Mouse (Mus musculus): ENCODE measurements at regions not wholly inside any gene's neighbourhood (a gene's known extent, or its start where the extent isn't known, plus 50 kb on each side); places are given as distances from the start of the nearest gene placed in this dataset.
"Not testable (repeated sequence)": the region's sequence is repeated elsewhere in the genome, so short reads cannot be mapped to it uniquely, and the experiment has no call there.

GRCm38 (mm10) chr10:91498543-91498942 lies 317.4 kb upstream of the Tmpo start:
- in situ Hi-C loops (cut with MboI; ENCODE audit: low sequenced_read_pairs): no loop called here

DNA sequence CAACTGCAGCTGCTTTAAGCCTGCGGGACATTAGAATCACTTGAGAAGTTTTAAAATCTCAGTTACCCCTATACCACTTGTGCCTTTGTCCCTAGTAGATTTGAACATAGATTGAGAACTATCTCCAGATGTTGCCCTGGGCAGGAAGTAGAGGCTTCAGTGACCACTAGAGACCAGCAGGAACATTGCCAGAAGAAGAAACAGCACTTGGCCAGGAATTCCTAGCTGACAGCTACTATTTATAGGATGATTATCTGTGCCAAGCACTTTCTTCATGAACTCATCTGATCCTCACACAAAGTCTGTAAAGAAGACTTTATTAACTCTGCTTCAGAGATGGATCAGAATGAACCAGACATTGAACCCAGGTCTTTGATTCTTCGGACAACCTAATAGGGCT lies 283.6 kb upstream of the Tmpo start:
- in situ Hi-C loops (cut with MboI; ENCODE audit: low sequenced_read_pairs): no loop called here

- in situ Hi-C loops (cut with MboI; ENCODE audit: low sequenced_read_pairs): no loop called here
Observed at GRCm38 (mm10) chr10:91447974-91448703, 267.0 kb upstream of the Tmpo start.

GRCm38 (mm10) chr10:91443321-91443720 lies 262.2 kb upstream of the Tmpo start:
- in situ Hi-C loops (cut with MboI; ENCODE audit: low sequenced_read_pairs): no loop called here

- in situ Hi-C loops (cut with MboI; ENCODE audit: low sequenced_read_pairs): no loop called here
Observed at GRCm38 (mm10) chr10:91440051-91440450, 258.9 kb upstream of the Tmpo start.

- in situ Hi-C loops (cut with MboI; ENCODE audit: low sequenced_read_pairs): no loop called here
Observed at GRCm38 (mm10) chr10:91437917-91438316, 256.8 kb upstream of the Tmpo start.

DNA sequence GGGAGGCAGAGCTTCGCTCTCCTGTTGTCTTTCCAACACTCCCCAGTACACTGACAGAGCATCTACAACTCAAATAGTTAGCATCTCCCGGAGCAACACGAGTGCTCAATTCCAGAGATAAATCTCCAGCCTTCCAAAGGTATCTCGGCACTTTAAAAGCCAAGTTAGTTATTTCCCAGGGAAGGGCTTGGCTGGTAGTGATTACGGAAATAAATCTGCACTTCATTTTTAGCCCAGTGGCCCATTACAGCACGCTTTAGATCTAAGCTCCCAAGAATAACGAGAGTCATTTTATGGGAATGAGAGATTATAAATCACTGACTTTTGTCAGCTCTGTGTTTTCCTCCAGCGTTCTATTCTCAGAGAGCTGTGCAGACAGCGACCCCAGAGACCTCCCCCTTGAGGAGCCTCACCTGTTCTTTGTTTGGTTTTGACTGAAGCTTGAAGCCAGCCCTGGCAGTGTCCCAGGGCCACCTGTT lies 255.0 kb upstream of the Tmpo start:
- in situ Hi-C loops (cut with MboI; ENCODE audit: low sequenced_read_pairs): no loop called here

DNA sequence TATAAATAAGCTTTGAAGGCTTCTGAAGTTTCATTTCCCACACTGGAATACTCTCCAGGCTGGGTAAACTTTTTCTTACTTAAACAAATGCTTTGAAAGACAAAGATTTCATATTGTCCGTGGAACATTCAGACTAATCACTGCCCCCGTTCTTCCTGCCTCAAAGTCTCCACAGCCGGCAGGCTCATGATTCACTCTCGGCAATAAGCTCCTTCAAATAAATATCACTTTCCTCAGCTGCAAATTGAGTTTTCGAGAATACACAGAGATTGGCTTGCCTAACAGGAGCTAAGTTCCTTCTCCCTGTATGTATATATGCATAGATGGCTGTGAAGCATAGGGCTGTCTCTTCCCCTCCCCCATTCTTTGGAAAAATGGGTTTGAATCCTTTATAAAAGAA lies 249.2 kb upstream of the Tmpo start:
- in situ Hi-C loops (cut with MboI; ENCODE audit: low sequenced_read_pairs): no loop called here

GRCm38 (mm10) chr10:91426584-91426983 lies 245.5 kb upstream of the Tmpo start:
- in situ Hi-C loops (cut with MboI; ENCODE audit: low sequenced_read_pairs): no loop called here

- in situ Hi-C loops (cut with MboI; ENCODE audit: low sequenced_read_pairs): not testable (repeated sequence)
Observed at GRCm38 (mm10) chr10:91425625-91426385, 244.7 kb upstream of the Tmpo start.

DNA sequence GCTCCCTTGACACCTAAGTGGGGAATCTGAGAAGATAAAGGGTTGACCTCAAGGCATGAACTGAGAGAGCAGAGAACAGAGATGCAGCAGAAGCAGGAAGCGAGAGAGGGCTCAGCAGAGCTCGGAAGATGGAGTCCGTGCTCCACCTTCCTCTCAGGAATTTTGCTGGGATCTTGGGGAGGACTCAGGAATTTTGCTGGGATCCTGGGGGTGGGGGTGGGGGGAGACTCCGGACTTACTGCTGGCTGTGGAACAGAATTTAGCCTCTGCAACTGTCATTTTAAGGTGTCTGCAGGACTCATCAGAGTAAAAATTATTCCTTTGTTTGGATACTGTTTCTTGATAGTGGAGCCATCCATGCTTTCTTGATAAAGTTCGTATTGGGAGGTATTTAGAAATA lies 243.7 kb upstream of the Tmpo start:
- in situ Hi-C loops (cut with MboI; ENCODE audit: low sequenced_read_pairs): no loop called here

- in situ Hi-C loops (cut with MboI; ENCODE audit: low sequenced_read_pairs): no loop called here
Observed at GRCm38 (mm10) chr10:91387255-91387654, 206.1 kb upstream of the Tmpo start.

DNA sequence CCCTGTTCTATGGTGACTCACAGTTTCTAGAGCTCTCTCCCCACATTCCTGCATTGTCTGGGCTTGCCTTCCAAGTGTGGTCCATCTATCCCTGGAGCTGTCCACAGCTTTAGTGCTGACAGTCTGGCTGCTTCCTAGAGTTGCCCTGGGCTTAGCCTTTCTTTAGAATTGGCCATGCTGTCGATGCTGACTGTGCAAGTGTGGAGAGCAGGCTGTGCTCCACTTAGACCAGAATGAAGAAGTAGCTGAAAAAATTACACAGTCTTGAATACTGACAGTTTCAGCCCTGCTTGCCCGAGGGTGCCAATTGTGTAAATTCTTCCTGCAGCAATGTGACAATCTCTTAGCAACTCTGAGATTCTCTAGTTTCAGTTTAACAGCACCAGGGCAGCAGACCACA lies 203.3 kb upstream of the Tmpo start:
- in situ Hi-C loops (cut with MboI; ENCODE audit: low sequenced_read_pairs): no loop called here

DNA sequence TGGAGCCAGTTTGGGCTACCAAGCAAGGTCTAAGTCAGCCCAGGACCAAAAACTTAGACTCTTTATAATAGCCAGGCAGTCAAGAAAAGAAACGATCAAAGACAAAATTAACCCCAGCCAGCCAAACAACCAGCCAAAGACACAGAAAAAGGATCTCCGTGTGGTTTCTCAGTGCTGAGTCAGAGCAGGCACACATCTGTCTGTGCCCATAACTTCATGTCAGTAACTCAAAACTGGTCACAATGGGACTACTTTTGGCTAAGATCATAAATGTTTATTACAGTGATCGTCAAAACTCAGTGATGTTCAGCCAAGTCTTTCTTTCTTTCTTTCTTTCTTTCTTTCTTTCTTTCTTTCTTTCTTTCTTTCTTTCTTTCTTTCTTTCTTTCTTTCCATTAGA lies 195.6 kb upstream of the Tmpo start:
- in situ Hi-C loops (cut with MboI; ENCODE audit: low sequenced_read_pairs): no loop called here

DNA sequence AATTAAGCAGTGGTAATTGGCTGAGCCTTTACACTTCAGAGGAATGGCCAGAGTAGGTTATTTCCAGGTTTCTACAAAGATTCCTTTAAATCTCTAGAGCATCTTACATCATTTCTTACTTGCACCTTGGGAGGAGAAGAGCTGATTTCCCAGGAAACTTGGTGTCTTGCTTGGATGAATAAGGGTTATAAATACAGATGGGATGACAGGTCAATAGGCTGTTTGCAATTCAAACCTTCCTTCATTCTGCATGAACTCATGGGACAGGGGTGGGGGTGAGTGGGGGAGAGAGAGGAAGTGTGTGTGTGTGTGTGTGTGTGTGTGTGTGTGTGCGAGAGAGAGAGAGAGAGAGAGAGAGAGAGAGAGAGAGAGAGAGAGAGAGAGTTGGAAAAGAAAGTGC lies 186.4 kb upstream of the Tmpo start:
- in situ Hi-C loops (cut with MboI; ENCODE audit: low sequenced_read_pairs): no loop called here

DNA sequence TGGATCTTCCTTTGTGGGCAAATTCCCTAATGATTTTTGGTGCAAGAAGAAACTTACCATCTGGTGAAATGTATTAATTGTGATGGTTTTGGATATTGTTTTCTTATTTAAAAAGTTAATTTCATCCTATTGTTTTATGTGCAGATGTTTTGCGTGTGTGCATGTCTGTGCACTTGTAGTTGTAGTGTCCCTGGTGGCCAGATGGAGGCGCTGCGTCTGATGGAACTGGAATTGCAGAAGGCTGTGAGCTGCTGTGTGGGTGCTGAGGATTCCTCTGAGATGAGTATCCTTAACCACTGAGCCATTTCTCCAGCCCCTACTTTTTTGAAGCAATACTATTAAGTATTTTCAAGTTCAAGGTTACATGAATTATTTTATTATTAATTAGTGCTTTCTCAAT lies 181.5 kb upstream of the Tmpo start:
- in situ Hi-C loops (cut with MboI; ENCODE audit: low sequenced_read_pairs): no loop called here

DNA sequence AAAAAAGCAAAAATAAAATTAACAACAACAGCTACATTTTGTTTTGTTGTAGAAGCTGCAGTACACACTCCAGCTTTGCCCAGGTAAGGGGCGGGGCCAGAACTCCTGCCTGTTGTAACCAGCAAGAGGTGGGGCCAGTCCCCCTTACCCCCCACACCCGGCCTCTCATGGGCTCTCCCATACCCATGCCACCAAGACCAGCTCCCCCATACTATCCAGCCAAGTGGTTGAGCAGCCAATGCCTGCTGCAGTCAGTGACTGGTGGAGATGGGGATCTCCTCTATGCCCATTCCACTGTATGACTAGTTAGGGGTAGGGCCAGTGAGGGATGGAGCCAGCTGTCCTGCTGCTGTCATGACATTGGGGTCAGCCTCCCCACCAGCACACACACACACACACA lies 180.5 kb upstream of the Tmpo start:
- in situ Hi-C loops (cut with MboI; ENCODE audit: low sequenced_read_pairs): no loop called here

GRCm38 (mm10) chr10:91345465-91345864 lies 164.3 kb upstream of the Tmpo start:
- in situ Hi-C loops (cut with MboI; ENCODE audit: low sequenced_read_pairs): no loop called here

DNA sequence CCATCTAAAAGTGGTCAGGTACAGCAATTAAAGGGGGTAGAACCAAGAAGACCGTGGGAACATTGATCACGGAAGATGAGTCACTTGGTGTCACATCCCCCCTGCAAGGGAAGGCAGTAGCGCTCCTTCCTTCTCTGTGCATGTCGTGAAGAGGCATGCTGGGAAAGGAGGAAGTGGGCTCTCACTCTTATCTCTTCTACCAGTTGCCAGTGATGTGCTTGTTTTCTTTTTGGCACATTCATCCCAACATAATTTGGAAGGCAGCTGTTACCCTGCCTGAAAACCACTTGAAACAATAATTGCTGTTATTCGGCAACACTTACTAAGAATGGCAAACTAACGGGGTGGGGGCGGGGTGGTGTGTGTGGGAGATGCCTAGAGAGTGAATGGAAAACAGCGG lies 161.0 kb upstream of the Tmpo start:
- in situ Hi-C loops (cut with MboI; ENCODE audit: low sequenced_read_pairs): no loop called here

GRCm38 (mm10) chr10:91339361-91339760 lies 158.2 kb upstream of the Tmpo start:
- in situ Hi-C loops (cut with MboI; ENCODE audit: low sequenced_read_pairs): no loop called here

DNA sequence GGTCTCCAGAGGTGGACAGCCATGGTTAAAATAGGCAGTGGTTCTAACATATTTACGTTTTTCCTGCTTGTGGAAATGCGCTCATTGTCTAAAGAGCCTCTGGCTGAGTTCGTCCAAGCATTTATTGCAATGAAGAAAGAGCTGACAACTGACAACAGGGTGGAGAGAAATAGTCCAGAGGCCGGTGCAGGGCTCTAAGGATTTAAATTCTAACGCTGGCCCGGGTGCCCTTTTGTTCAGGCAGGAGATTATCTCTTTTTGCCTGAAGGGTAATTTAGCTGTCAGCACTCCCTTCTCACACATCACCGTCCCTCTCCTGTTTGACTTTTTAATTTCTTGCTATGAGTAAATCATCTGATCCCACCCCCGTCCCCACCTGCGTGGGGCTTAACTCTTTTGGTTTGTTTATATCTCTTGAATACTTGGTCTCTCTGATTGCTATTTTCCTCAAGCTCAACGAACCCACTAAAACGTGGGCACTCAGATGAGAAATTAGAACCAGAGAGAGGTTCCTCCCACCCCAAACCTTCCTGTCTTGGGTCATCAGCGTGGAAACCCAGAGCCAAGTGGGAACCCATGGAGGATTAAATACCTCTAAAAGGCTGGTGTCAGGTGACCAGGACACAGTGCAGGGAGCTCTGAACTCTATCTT lies 145.7 kb upstream of the Tmpo start:
- in situ Hi-C loops (cut with MboI; ENCODE audit: low sequenced_read_pairs): no loop called here

- in situ Hi-C loops (cut with MboI; ENCODE audit: low sequenced_read_pairs): no loop called here
Observed at GRCm38 (mm10) chr10:91326144-91326655, 145.1 kb upstream of the Tmpo start.

Data from CH12F3 (cell line).